Mouse (Mus musculus): ENCODE measurements around the gene Pglyrp4. TPM values are rescaled to one million over a fixed set of nuclear protein-coding genes. Genes with fewer than 3 reads are reported as not detected.

Pglyrp4 gene
- polyA plus RNA-seq (2012) = not detected in 2 replicates

DNA sequence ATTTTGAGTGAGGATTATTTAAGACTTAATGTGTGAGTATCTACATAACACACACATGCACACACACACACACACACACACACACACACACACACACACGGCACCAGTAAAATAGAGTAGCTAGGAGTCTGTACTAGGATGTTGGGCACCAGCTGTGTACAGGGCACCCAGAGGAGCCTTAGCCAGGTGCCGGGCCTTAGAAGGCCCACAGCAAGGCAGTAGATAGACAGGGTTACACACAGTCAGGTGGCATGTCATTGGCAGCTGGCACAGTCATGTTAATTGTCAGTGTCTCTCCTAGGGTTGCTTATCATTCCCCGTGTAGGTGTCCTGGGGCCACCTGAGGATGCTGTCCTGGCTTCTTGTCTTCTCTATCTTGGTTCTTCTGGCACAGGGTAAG is at the start of gene Pglyrp4:
Gene Pglyrp4, plus strand, starts transcription at position 301 of the 400 bp plus-strand sequence.
- no peak for TF ChIP-seq GATA1 (IDR thresholded peaks at IDR 0.05; ENCODE audit: low read length)
- TF ChIP-seq TAL1 (IDR thresholded peaks at IDR 0.05; ENCODE audit: low read length) = no peak
- Histone ChIP-seq H3K36me3 (ENCODE audit: control insufficient read depth) (no peaks in the 10 kb centered on the region), H3K27me3 (ENCODE audit: control insufficient read depth) (no peaks in the 10 kb centered on the region), H3K4me1 (ENCODE audit: control insufficient read depth) (no peaks in the 10 kb centered on the region), H3K9me3 (ENCODE audit: control insufficient read depth, low read length) (no peaks in the 10 kb centered on the region), H3K4me3 (replicated peaks) (no peak within 1 kb of the TSS)

DNA sequence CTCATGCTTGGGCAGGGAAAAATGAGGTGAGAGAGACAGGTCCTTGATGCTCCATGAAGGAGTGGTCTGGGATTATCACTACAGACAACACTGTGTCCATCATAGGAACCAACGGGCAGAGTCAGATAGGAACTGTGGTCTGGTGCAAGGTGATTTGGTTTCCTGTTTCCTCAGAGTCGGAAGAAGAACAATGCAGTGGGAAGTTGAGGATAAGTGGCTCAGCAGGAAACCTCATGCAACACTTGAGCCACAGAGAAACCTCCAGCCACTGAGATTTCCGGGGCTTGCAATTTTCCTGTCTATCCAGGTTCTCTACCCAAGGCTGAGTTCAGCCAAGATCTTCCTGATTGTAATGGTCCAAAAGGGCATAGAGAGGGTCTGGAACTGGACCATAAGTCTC is 48.0 kb upstream of the Pglyrp4 start:
- Histone ChIP-seq H3K4me3 (replicated peaks) (no peak overlapping the region), H3K27me3 (ENCODE audit: control insufficient read depth) (no peaks in the 10 kb centered on the region), H3K9me3 (ENCODE audit: control insufficient read depth, low read length) (no peaks in the 10 kb centered on the region), H3K4me1 (ENCODE audit: control insufficient read depth) (no peaks in the 10 kb centered on the region), H3K36me3 (ENCODE audit: control insufficient read depth) (no peaks in the 10 kb centered on the region)
- TF ChIP-seq TAL1 (IDR thresholded peaks at IDR 0.05; ENCODE audit: low read length) (no peak), GATA1 (IDR thresholded peaks at IDR 0.05; ENCODE audit: low read length) (no peak)

- no peaks in the 10 kb centered on the region for H3K36me3 ChIP-seq (ENCODE audit: control insufficient read depth)
- H3K9me3 ChIP-seq (ENCODE audit: control insufficient read depth, low read length) = no peaks in the 10 kb centered on the region
- TF ChIP-seq GATA1 (IDR thresholded peaks at IDR 0.05; ENCODE audit: low read length) (no peak), TAL1 (IDR thresholded peaks at IDR 0.05; ENCODE audit: low read length) (no peak)
- H3K27me3 ChIP-seq (ENCODE audit: control insufficient read depth) = no peaks in the 10 kb centered on the region
- no peak overlapping the region for H3K4me3 ChIP-seq (replicated peaks)
- no peaks in the 10 kb centered on the region for H3K4me1 ChIP-seq (ENCODE audit: control insufficient read depth)
Measured at GRCm38 (mm10) chr3:90683929-90684328, 42.8 kb upstream of the Pglyrp4 start.

- no peak overlapping the region for H3K4me3 ChIP-seq (replicated peaks)
- H3K9me3 ChIP-seq (ENCODE audit: control insufficient read depth, low read length) = no peaks in the 10 kb centered on the region
- no peak for TF ChIP-seq GATA1 (IDR thresholded peaks at IDR 0.05; ENCODE audit: low read length)
- no peak for TF ChIP-seq TAL1 (IDR thresholded peaks at IDR 0.05; ENCODE audit: low read length)
- no peaks in the 10 kb centered on the region for H3K27me3 ChIP-seq (ENCODE audit: control insufficient read depth)
- no peaks in the 10 kb centered on the region for H3K4me1 ChIP-seq (ENCODE audit: control insufficient read depth)
- H3K36me3 ChIP-seq (ENCODE audit: control insufficient read depth) = no peaks in the 10 kb centered on the region
Measured at GRCm38 (mm10) chr3:90686835-90687234, 39.9 kb upstream of the Pglyrp4 start.

DNA sequence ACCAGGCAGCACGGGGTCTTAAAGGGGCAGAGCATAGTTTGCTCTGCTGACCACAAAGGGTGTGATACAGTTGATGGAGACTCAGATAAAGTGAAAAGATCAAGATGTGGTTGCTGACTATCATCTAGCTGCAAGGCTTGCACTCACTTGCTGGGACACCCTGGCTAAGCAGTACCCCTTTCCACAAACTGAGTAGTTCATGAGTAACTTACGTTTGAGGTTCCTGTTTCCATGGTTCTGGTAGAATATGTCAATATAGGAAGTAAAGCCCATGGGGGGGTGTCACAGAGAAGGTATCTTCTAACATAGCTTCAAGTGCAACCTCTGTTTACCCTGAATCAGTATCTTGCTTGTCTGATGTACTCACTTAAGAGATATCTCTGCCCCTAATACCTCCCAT is 33.2 kb upstream of the Pglyrp4 start:
- no peak overlapping the region for H3K4me3 ChIP-seq (replicated peaks)
- no peaks in the 10 kb centered on the region for H3K27me3 ChIP-seq (ENCODE audit: control insufficient read depth)
- TF ChIP-seq TAL1 (IDR thresholded peaks at IDR 0.05; ENCODE audit: low read length) (no peak), GATA1 (IDR thresholded peaks at IDR 0.05; ENCODE audit: low read length) (no peak)

DNA sequence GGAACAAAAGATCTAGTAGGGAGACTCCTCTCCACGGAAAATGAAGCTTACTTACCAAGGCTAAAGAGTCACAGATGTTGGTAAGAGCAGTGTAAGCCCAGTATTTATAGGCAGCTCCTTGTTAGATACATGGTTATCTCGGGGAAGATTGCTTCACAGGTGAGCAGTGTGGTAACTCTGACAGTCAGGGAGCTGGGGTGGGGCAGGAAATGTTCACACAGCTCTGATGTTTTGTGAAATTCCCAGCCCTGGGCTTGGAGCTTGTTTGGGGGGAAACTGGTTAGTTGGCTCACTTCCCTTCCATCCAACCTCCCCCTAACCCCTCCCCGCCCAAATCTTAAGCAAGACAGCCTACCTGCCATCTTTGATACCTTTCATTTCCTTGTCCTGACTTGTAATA is 31.1 kb upstream of the Pglyrp4 start, which contains the start of gene S100a9:
Gene S100a9, minus strand, starts transcription at position 109 of the 400 bp plus-strand sequence.
- no peaks in the 10 kb centered on the region for H3K9me3 ChIP-seq (ENCODE audit: control insufficient read depth, low read length)
- H3K4me3 ChIP-seq (replicated peaks) = no peak within 1 kb of the TSS
- H3K4me1 ChIP-seq (ENCODE audit: control insufficient read depth) = no peaks in the 10 kb centered on the region
- TF ChIP-seq TAL1 (IDR thresholded peaks at IDR 0.05; ENCODE audit: low read length) (no peak), GATA1 (IDR thresholded peaks at IDR 0.05; ENCODE audit: low read length) (no peak)
- H3K27me3 ChIP-seq (ENCODE audit: control insufficient read depth) = no peaks in the 10 kb centered on the region
- no peaks in the 10 kb centered on the region for H3K36me3 ChIP-seq (ENCODE audit: control insufficient read depth)

More for the DNA sequence above, 33.2 kb upstream of the Pglyrp4 start:
- no peaks in the 10 kb centered on the region for H3K36me3 ChIP-seq (ENCODE audit: control insufficient read depth)
- H3K9me3 ChIP-seq (ENCODE audit: control insufficient read depth, low read length) = no peaks in the 10 kb centered on the region
- H3K4me1 ChIP-seq (ENCODE audit: control insufficient read depth) = no peaks in the 10 kb centered on the region

- H3K27me3 ChIP-seq (ENCODE audit: control insufficient read depth) = no peaks in the 10 kb centered on the region
- H3K4me3 ChIP-seq (replicated peaks) = no peak overlapping the region
- no peaks in the 10 kb centered on the region for H3K9me3 ChIP-seq (ENCODE audit: control insufficient read depth, low read length)
- no peaks in the 10 kb centered on the region for H3K4me1 ChIP-seq (ENCODE audit: control insufficient read depth)
- TF ChIP-seq GATA1 (IDR thresholded peaks at IDR 0.05; ENCODE audit: low read length) (no peak), TAL1 (IDR thresholded peaks at IDR 0.05; ENCODE audit: low read length) (no peak)
- H3K36me3 ChIP-seq (ENCODE audit: control insufficient read depth) = no peaks in the 10 kb centered on the region
Measured at GRCm38 (mm10) chr3:90702244-90702643, 24.5 kb upstream of the Pglyrp4 start.

GRCm38 (mm10) chr3:90708523-90709202 is 18.0 kb upstream of the Pglyrp4 start:
- Histone ChIP-seq H3K4me1 (ENCODE audit: control insufficient read depth) (no peaks in the 10 kb centered on the region), H3K27me3 (ENCODE audit: control insufficient read depth) (no peaks in the 10 kb centered on the region), H3K36me3 (ENCODE audit: control insufficient read depth) (no peaks in the 10 kb centered on the region), H3K9me3 (ENCODE audit: control insufficient read depth, low read length) (no peaks in the 10 kb centered on the region), H3K4me3 (replicated peaks) (no peak overlapping the region)
- TF ChIP-seq GATA1 (IDR thresholded peaks at IDR 0.05; ENCODE audit: low read length) = no peak
- TF ChIP-seq TAL1 (IDR thresholded peaks at IDR 0.05; ENCODE audit: low read length) = no peak

GRCm38 (mm10) chr3:90709591-90710460 is 16.9 kb upstream of the Pglyrp4 start:
- H3K9me3 ChIP-seq (ENCODE audit: control insufficient read depth, low read length) = no peaks in the 10 kb centered on the region

More at GRCm38 (mm10) chr3:90709591-90710460, 16.9 kb upstream of the Pglyrp4 start:
- no peaks in the 10 kb centered on the region for H3K36me3 ChIP-seq (ENCODE audit: control insufficient read depth)
- H3K27me3 ChIP-seq (ENCODE audit: control insufficient read depth) = no peaks in the 10 kb centered on the region
- TF ChIP-seq TAL1 (IDR thresholded peaks at IDR 0.05; ENCODE audit: low read length) (no peak), GATA1 (IDR thresholded peaks at IDR 0.05; ENCODE audit: low read length) (no peak)
- no peak overlapping the region for H3K4me3 ChIP-seq (replicated peaks)
- H3K4me1 ChIP-seq (ENCODE audit: control insufficient read depth) = no peaks in the 10 kb centered on the region

Measured in erythroblast, embryonic 14.5 days (primary cell).